Mouse (Mus musculus) 416B (cell line): ENCODE measurements around the gene Rps25.
A peak's percentile ranks its signal among the peaks of the same experiment; 100 is the strongest.
"Not testable (repeated sequence)": the region's sequence is repeated elsewhere in the genome, so short reads cannot be mapped to it uniquely, and the experiment has no call there.

Experiments
- DNase-seq: peaks from one replicate; pipeline ENCODE4 v3.0.0; 2011; ENCODE audit warnings: low read depth

Gene Rps25

GRCm38 (mm10) chr9:44406906-44407751 is at the start of gene Rps25, which contains the start of gene Trappc4:
Gene Rps25 (plus strand): TSS chr9:44407139.
Gene Trappc4 (minus strand): TSS chr9:44407600.
- DNase-seq: peak; percentile 97

GRCm38 (mm10) chr9:44357207-44357606 is 49.7 kb upstream of the Rps25 start:
- peak; percentile 80 for DNase-seq

- DNase-seq: peak; percentile 98
Measured at GRCm38 (mm10) chr9:44361190-44361917, 45.6 kb upstream of the Rps25 start, which contains the start of gene Vps11. Gene Vps11 (minus strand): TSS chr9:44361670.

- not testable (repeated sequence) for DNase-seq
Measured at GRCm38 (mm10) chr9:44361931-44362330, 45.0 kb upstream of the Rps25 start.

GRCm38 (mm10) chr9:44364480-44364879 is 42.5 kb upstream of the Rps25 start:
- DNase-seq: peak; percentile 58

- DNase-seq: no peak
Measured at GRCm38 (mm10) chr9:44373386-44373785, 33.6 kb upstream of the Rps25 start.

GRCm38 (mm10) chr9:44376141-44376540 is 30.8 kb upstream of the Rps25 start:
- DNase-seq: no peak

- DNase-seq: not testable (repeated sequence)
Measured at GRCm38 (mm10) chr9:44377335-44377734, 29.6 kb upstream of the Rps25 start.

- peak; percentile 40 for DNase-seq
Measured at GRCm38 (mm10) chr9:44378153-44378730, 28.7 kb upstream of the Rps25 start.

GRCm38 (mm10) chr9:44379054-44379834 is 27.7 kb upstream of the Rps25 start, which contains the start of gene Hyou1:
Gene Hyou1 (plus strand): TSS chr9:44379490.
- peak; percentile 98 for DNase-seq

GRCm38 (mm10) chr9:44379862-44380261 is 27.1 kb upstream of the Rps25 start:
- no peak for DNase-seq

- no peak for DNase-seq
Measured at GRCm38 (mm10) chr9:44384596-44384995, 22.3 kb upstream of the Rps25 start.

- no peak for DNase-seq
Measured at GRCm38 (mm10) chr9:44387221-44387620, 19.7 kb upstream of the Rps25 start.

- peak; percentile 60 for DNase-seq
Measured at GRCm38 (mm10) chr9:44389273-44389672, 17.7 kb upstream of the Rps25 start.

GRCm38 (mm10) chr9:44391466-44391865 is 15.5 kb upstream of the Rps25 start:
- DNase-seq: peak; percentile 68

GRCm38 (mm10) chr9:44396684-44397411 is 10.1 kb upstream of the Rps25 start, which contains the start of gene Slc37a4:
Gene Slc37a4 (plus strand): TSS chr9:44396852.
- DNase-seq: peak; percentile 100

GRCm38 (mm10) chr9:44398087-44398486 is 8.9 kb upstream of the Rps25 start:
- DNase-seq: no peak

- DNase-seq: no peak
Measured at GRCm38 (mm10) chr9:44398551-44398950, 8.4 kb upstream of the Rps25 start.

- DNase-seq: no peak
Measured at GRCm38 (mm10) chr9:44399114-44399794, 7.7 kb upstream of the Rps25 start.

GRCm38 (mm10) chr9:44399795-44400114 is 7.2 kb upstream of the Rps25 start:
- no peak for DNase-seq
